Mouse (Mus musculus): ENCODE measurements around the gene Gm20388. TPM values are rescaled to one million over a fixed set of nuclear protein-coding genes. Genes with fewer than 3 reads are reported as not detected.
A peak's percentile ranks its signal among the peaks of the same experiment; 100 is the strongest.

Gm20388 gene
- polyA plus RNA-seq, 1 experiment from 2014 or later, result not detected

DNA sequence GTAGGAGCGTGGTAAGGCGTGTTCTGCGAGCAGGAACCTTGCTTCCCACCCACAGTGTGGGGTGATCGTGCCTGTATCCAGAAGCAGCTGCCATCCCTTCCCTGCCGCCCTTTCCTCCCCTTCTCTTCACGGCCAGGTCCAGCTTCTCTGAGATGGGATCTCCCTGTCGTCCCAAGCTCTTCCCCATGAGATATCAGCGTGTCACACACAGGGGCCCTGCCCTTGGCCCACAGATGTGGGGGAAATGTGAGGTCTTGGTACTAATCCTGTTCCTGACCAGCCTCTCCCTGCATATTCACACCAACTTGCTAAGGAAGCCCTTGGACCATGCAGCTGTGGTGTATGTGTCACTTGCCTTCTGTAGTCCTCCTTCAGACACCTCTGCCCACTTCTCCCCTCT lies 2377.1 kb downstream of the Gm20388 start:
- Histone ChIP-seq H3K27me3 (no peaks in the 10 kb centered on the region), H3K4me1 (replicated peaks) (peaks cover 88% of the 10 kb centered on the region), H3K4me2 (peak overlapping the region; percentile 99), H3K9ac (peak overlapping the region; percentile 99), H3K36me3 (peaks cover 62% of the 10 kb centered on the region), H3K9me3 (replicated peaks) (no peaks in the 10 kb centered on the region), H3K27ac (peak overlapping the region; percentile 97), H3K4me3 (replicated peaks) (peak overlapping the region; percentile 97)
- ATAC-seq (ENCODE audit: low read depth), result peak; percentile 41
- peak; percentile 61 for DNase-seq
- WGBS (ENCODE audit: insufficient replicate concordance), result 23% methylated on average over 8 of the region's 8 CpGs

DNA sequence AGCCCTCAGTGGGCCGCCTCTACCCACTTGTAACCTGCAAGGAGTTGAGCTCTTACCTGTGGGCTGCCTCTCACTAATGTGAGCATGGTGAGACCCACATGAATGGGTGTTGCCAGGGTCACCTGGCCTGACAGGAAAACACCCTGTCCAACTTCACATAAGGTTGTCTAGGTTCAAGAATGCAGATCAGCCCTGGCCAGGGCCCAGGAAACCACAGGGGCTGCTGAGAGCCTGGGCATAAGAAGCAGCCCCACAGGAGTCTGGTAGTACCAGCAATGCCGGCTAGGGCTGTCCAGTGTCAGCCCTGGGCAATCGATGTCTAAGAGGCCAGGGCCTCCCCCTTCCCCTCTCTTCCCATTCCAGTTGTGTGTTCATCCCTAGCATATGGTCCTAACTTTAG lies 2377.7 kb downstream of the Gm20388 start:
- H3K9me3 ChIP-seq (replicated peaks), result no peaks in the 10 kb centered on the region
- ATAC-seq (ENCODE audit: low read depth) (no peak), DNase-seq (no peak)
- H3K36me3 ChIP-seq, result peaks cover 68% of the 10 kb centered on the region
- peak overlapping the region; percentile 97 for H3K4me3 ChIP-seq (replicated peaks)
- H3K9ac ChIP-seq, result peak overlapping the region; percentile 99
- peak overlapping the region; percentile 97 for H3K27ac ChIP-seq
- WGBS (ENCODE audit: insufficient replicate concordance), result 52% methylated on average over 3 of the region's 3 CpGs
- H3K27me3 ChIP-seq, result no peaks in the 10 kb centered on the region
- H3K4me2 ChIP-seq, result peak overlapping the region; percentile 99
- H3K4me1 ChIP-seq (replicated peaks), result peaks cover 94% of the 10 kb centered on the region

DNA sequence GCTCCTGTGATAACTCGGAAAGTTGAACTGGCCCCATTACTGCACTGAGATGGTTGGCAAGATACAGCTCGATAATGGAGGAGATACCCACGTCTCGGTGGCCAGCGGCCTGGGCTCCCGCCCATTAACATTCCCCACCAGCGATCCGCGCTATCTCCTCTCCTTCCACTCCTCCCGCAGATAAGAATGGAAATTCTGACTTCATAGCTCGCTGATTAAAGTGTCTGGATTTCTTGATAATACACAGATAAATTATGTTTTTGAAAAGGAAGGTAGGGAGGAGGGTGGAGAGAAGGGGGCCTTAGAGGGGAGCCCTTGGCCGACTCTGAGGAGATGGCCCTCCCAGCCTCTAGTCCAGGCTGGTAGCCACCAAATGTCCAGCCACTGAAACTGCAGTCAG lies 2380.4 kb downstream of the Gm20388 start:
- peaks cover 100% of the 10 kb centered on the region for H3K4me1 ChIP-seq (replicated peaks)
- H3K4me2 ChIP-seq, result peak overlapping the region; percentile 99
- DNase-seq (no peak), ATAC-seq (ENCODE audit: low read depth) (no peak)
- peaks cover 86% of the 10 kb centered on the region for H3K36me3 ChIP-seq
- peak overlapping the region; percentile 97 for H3K4me3 ChIP-seq (replicated peaks)
- peak overlapping the region; percentile 97 for H3K27ac ChIP-seq
- no peaks in the 10 kb centered on the region for H3K27me3 ChIP-seq
- H3K9me3 ChIP-seq (replicated peaks), result no peaks in the 10 kb centered on the region
- peak overlapping the region; percentile 99 for H3K9ac ChIP-seq
- WGBS (ENCODE audit: insufficient replicate concordance), result 21% methylated on average over 12 of the region's 12 CpGs

DNA sequence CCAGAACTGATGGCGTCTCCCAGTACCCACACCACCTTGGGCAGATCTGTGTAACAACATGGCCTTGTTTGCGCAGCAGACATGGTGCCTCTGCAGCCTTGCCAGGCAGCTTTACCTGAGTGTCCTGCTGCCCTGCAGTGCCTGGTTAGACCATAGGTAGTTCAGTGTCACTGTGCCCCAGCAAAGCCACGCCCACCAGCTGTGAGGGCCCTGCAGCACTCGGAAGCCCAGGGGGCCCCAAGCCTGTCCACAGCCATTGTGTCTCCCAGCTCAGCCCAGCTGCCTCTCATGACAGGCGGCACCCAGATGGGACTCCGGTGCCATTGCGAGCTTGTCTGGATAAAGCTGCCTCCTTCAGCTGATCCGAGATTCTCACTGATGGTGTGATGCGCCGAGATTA lies 2380.9 kb downstream of the Gm20388 start:
- Histone ChIP-seq H3K36me3 (peaks cover 87% of the 10 kb centered on the region), H3K9me3 (replicated peaks) (no peaks in the 10 kb centered on the region), H3K9ac (peak overlapping the region; percentile 99), H3K4me2 (peak overlapping the region; percentile 99), H3K4me3 (replicated peaks) (peak overlapping the region; percentile 97), H3K27me3 (no peaks in the 10 kb centered on the region), H3K4me1 (replicated peaks) (peaks cover 100% of the 10 kb centered on the region), H3K27ac (peak overlapping the region; percentile 97)
- 54% methylated on average over 10 of the region's 10 CpGs for WGBS (ENCODE audit: insufficient replicate concordance)
- DNase-seq (no peak), ATAC-seq (ENCODE audit: low read depth) (no peak)

DNA sequence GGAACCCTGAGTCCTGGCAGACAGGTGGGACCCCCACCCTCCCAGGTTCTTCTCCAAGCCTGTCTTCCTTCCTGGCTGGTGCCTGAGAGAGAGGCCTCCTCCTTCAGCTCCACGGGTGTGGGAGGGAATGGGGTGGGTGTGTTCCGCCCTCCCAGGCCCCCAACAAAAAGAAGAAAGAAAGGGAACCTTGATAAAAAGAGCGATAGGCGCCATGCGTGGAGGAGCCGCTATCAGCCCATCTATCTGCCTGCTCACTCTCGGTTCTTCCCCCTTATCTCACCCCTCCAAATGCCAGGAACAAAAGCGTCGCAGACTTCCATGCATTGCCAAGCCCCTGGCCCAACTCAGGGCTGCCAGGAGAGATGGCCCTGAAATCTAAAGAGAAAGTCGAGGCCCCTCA lies 2382.8 kb downstream of the Gm20388 start:
- ATAC-seq (ENCODE audit: low read depth), result no peak
- peak overlapping the region; percentile 99 for H3K9ac ChIP-seq

DNA sequence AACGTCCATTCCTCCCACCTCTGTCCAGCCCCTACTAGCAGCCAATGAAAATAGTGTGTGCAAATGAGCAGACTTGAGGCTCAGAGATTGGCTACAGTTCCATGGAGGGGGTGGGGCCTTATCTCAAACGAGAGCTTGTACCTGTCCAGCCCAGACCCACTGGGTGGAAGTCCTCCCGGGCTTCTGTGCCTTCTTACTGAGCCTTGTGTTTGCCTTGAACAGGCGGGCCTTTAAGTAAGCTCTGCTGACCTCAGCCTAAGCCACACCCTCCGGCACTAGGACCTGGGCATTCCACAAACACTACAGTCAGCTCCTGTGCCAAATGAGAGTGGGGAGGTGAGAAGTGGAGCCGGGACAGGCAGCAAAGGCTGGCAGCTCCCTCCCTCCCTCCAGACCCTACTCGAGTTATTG lies 2383.6 kb downstream of the Gm20388 start:
- Histone ChIP-seq H3K4me2 (peak overlapping the region; percentile 99), H3K4me3 (replicated peaks) (peak overlapping the region; percentile 36), H3K27ac (peak overlapping the region; percentile 97), H3K9ac (peak overlapping the region; percentile 99), H3K4me1 (replicated peaks) (peaks cover 100% of the 10 kb centered on the region), H3K9me3 (replicated peaks) (no peaks in the 10 kb centered on the region), H3K36me3 (peaks cover 90% of the 10 kb centered on the region), H3K27me3 (no peaks in the 10 kb centered on the region)
- peak; percentile 85 for DNase-seq
- 14% methylated on average over 7 of the region's 7 CpGs for WGBS (ENCODE audit: insufficient replicate concordance)
- ATAC-seq (ENCODE audit: low read depth), result peak; percentile 90

More for the DNA sequence above, 2382.8 kb downstream of the Gm20388 start:
- DNase-seq, result no peak
- Histone ChIP-seq H3K4me1 (replicated peaks) (peaks cover 100% of the 10 kb centered on the region), H3K4me3 (replicated peaks) (peak overlapping the region; percentile 24), H3K36me3 (peaks cover 90% of the 10 kb centered on the region), H3K4me2 (peak overlapping the region; percentile 99), H3K9me3 (replicated peaks) (no peaks in the 10 kb centered on the region), H3K27ac (peak overlapping the region; percentile 97), H3K27me3 (no peaks in the 10 kb centered on the region)
- WGBS (ENCODE audit: insufficient replicate concordance), result 17% methylated on average over 10 of the region's 10 CpGs

DNA sequence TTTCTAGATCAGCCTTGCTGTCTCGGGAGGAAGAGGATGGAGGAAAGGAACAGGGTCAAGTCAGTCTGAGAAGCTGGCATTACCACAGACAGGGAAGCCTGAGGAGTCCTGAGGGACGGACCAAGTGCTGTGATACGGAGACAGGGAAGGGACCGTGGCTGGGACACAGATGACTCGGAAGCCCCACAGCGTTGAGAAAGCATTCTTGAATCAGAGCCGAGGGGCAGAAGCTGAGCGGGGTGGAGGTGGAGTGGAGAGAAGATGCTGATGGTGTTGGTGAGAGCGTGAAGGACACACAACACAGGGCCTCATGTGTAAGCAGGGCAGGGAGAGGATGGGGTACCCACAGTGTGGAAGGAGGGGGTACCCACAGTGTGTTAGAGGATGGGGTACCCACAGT lies 2384.7 kb downstream of the Gm20388 start:
- H3K4me3 ChIP-seq (replicated peaks), result peak overlapping the region; percentile 36
- no peaks in the 10 kb centered on the region for H3K9me3 ChIP-seq (replicated peaks)
- peaks cover 100% of the 10 kb centered on the region for H3K4me1 ChIP-seq (replicated peaks)
- DNase-seq, result no peak
- H3K36me3 ChIP-seq, result peaks cover 90% of the 10 kb centered on the region
- 68% methylated on average over 9 of the region's 9 CpGs for whole genome bisulfite sequencing (ENCODE audit: insufficient replicate concordance)
- no peaks in the 10 kb centered on the region for H3K27me3 ChIP-seq
- peak overlapping the region; percentile 99 for H3K9ac ChIP-seq
- no peak for ATAC-seq (ENCODE audit: low read depth)
- H3K27ac ChIP-seq, result peak overlapping the region; percentile 97
- H3K4me2 ChIP-seq, result peak overlapping the region; percentile 99

DNA sequence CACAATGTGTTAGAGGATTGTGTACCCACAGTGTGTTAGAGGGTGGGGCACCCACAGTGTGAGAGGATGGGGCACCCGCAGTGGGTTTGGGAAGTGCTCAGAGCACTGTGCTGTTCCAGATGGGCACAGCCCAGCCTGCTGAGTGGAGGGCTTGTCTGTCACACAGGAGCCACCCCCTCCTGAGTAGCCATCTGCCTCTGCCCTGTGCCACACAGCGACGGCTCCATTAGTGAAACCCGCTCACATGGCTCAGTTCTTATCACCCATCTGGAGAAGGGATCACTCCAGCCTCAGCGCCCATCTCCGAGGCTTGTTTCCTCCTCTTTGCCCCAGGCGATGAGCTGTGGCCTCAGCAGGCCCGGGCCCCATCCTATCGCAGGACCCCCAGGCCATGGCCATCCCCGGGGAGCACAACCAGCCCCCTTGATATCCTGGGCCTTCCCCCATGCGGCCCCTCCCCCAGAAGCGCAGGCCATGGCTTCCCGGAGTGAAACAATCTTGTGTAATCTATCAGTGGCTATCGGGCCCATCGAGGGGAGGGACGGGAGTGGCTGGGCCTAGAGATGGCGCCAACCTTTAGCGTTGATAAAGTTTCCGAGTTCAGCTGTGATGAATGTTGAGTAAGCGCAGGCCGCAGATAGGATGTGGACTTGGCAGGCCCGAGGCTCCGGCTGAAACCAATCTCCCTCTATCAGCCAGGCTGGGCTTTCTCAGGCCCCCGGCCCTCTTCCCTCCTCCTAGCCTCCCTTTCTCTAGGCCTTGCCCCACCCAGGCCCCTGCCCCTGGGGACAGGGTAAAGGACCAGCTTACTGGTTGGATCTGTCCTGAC lies 2385.7 kb downstream of the Gm20388 start:
- peak overlapping the region; percentile 43 for H3K4me3 ChIP-seq (replicated peaks)
- DNase-seq (no peak), ATAC-seq (ENCODE audit: low read depth) (peak; percentile 16)
- H3K27ac ChIP-seq, result peak overlapping the region; percentile 97
- peaks cover 100% of the 10 kb centered on the region for H3K4me1 ChIP-seq (replicated peaks)
- H3K9ac ChIP-seq, result peak overlapping the region; percentile 99
- no peaks in the 10 kb centered on the region for H3K9me3 ChIP-seq (replicated peaks)
- peaks cover 90% of the 10 kb centered on the region for H3K36me3 ChIP-seq
- H3K27me3 ChIP-seq, result no peaks in the 10 kb centered on the region
- peak overlapping the region; percentile 99 for H3K4me2 ChIP-seq
- WGBS (ENCODE audit: insufficient replicate concordance), result 6% methylated on average over 24 of the region's 24 CpGs

DNA sequence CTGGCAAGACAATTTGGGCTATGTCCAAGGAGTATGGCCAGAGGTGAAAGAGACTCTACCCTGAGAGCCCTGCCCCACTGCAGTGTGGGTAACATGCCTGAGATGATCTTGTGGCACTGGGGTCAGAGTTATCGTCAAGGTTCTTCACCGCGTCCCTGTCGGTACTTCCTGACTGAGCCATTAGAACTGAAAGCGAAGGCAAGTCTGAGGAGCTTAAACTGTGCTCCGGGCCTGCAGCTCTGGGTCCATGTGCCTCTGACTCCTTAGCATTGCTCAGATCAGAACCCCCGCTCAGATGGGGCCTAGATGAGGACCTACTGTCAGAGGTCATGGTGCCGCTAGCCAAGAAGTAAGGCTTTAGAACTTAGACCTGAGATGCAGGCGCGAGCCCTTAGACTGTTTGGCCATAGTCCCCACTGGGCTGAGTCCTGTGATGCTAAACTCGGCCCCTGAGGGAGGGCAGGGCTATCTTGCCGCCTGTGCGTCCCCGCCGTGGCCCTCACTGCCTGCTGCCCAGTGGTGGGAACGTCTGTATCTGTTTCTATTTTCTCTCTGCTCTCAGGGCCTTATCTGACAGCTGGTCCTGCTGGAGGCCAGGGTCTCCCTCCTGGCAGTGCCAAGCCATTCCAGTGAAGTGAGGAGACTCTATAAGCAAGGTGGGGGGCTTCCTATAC lies 2389.1 kb downstream of the Gm20388 start:
- H3K9me3 ChIP-seq (replicated peaks), result no peaks in the 10 kb centered on the region
- peaks cover 100% of the 10 kb centered on the region for H3K4me1 ChIP-seq (replicated peaks)
- peaks cover 91% of the 10 kb centered on the region for H3K36me3 ChIP-seq
- ATAC-seq (ENCODE audit: low read depth), result no peak
- peak overlapping the region; percentile 97 for H3K27ac ChIP-seq
- peak overlapping the region; percentile 99 for H3K4me2 ChIP-seq
- no peaks in the 10 kb centered on the region for H3K27me3 ChIP-seq
- H3K4me3 ChIP-seq (replicated peaks), result peak overlapping the region; percentile 21
- no peak for DNase-seq
- WGBS (ENCODE audit: insufficient replicate concordance), result 45% methylated on average over 16 of the region's 16 CpGs
- H3K9ac ChIP-seq, result peak overlapping the region; percentile 99

DNA sequence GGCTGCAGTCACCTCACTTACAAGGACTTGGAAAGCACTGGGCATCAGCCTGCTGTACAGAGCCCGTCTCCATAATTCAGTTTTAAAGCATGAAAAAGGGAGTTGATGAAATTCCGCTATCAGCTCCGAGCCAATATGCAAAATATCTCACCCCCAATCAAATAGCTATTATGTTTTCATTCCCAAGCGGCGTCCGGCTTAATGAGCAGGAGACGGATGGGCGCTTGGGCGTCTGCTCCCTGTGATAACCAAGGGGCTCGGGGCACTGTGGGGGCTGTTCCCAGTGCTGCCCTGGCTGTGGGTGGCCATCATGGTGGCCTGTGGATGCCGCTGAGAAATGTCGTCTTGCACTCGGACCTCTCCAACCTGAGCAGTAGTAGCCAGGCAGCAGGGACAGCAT lies 2390.4 kb downstream of the Gm20388 start:
- peak overlapping the region; percentile 14; the same call in 1 of the 2 replicates for H3K4me3 ChIP-seq (replicated peaks)
- no peak for ATAC-seq (ENCODE audit: low read depth)
- peaks cover 100% of the 10 kb centered on the region for H3K4me1 ChIP-seq (replicated peaks)
- WGBS (ENCODE audit: insufficient replicate concordance), result 67% methylated on average over 13 of the region's 13 CpGs
- H3K36me3 ChIP-seq, result peaks cover 95% of the 10 kb centered on the region
- no peaks in the 10 kb centered on the region for H3K9me3 ChIP-seq (replicated peaks)
- H3K9ac ChIP-seq, result peak overlapping the region; percentile 99
- DNase-seq, result no peak
- peak overlapping the region; percentile 97 for H3K27ac ChIP-seq
- no peaks in the 10 kb centered on the region for H3K27me3 ChIP-seq
- peak overlapping the region; percentile 99 for H3K4me2 ChIP-seq

DNA sequence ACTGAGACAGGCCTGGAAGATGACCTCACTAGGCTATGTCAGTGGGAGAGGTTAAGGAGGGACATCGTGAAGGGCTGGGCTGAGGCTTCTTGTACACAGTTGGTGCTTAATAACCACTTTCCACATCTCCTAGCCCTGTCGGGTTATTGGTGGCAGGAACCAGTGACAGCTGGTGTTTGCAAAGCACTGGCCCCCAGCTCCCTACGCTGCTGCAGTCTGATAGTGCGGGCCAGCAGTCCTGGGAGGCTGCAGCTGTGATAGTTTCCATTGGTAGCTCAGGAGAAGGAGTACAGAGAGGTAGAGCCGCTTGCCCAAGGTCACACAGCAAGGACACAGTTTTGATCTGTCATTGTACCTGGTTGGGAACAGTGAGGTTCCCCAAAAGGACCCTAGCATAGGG lies 2391.2 kb downstream of the Gm20388 start:
- peak; percentile 57 for ATAC-seq (ENCODE audit: low read depth)
- peak overlapping the region; percentile 99 for H3K4me2 ChIP-seq
- WGBS (ENCODE audit: insufficient replicate concordance), result 22% methylated on average over 5 of the region's 5 CpGs

More for the DNA sequence above, 2391.2 kb downstream of the Gm20388 start:
- Histone ChIP-seq H3K9ac (peak overlapping the region; percentile 99), H3K36me3 (peaks cover 97% of the 10 kb centered on the region), H3K9me3 (replicated peaks) (no peaks in the 10 kb centered on the region), H3K27ac (peak overlapping the region; percentile 97), H3K4me1 (replicated peaks) (peaks cover 100% of the 10 kb centered on the region), H3K4me3 (replicated peaks) (peak overlapping the region; percentile 14; the same call in 1 of the 2 replicates), H3K27me3 (no peaks in the 10 kb centered on the region)
- no peak for DNase-seq

Measured in liver, embryonic 13.5 days (tissue).